Mouse (Mus musculus): ENCODE results near the gene Tasp1. TPM values are rescaled to one million over a fixed set of nuclear protein-coding genes. Genes with fewer than 3 reads are reported as not detected.
"Not testable (repeated sequence)": the region's sequence is repeated elsewhere in the genome, so short reads cannot be mapped to it uniquely, and the experiment has no call there.

The Tasp1 gene
- total and polyA plus RNA-seq, 3 experiments = 17.0 to 31.5 TPM; not detected in 1

DNA sequence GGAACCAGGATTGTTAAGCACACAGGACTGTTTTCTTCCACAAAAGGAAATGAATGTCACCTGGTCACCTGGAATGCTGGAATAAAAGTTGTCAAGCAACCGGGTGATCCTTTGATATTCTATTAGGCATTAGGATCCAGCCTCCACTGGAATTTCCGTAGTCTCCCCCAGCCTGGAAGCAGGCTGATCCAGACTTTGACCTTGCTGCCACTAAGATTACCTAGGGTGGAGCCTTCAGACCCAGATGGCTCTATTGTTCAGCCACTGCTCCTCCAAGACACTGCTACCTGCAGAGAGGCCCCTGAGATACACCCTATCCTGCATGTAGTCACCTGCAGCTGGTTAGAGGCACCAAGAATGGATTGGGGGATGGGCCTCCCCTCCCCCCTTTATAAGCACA is 192.8 kb downstream of the Tasp1 start:
- TF ChIP-seq BHLHE40 (IDR thresholded peaks at IDR 0.05; ENCODE audit: borderline replicate concordance, low read depth, low read length) = no peak
- TF ChIP-seq MXI1 (IDR thresholded peaks at IDR 0.05; ENCODE audit: low read depth, low read length) = no peak
- no peak for TF ChIP-seq USF1 (IDR thresholded peaks at IDR 0.05; ENCODE audit: low read depth, low read length)
- no peak for TF ChIP-seq HCFC1 (IDR thresholded peaks at IDR 0.05; ENCODE audit: low read depth, low read length)
- no peak for TF ChIP-seq RAD21 (IDR thresholded peaks at IDR 0.05; ENCODE audit: low read depth, low read length)
- no peak for TF ChIP-seq TCF12 (IDR thresholded peaks at IDR 0.05; ENCODE audit: low read depth, low read length)
- TF ChIP-seq ELF1 (IDR thresholded peaks at IDR 0.05; ENCODE audit: low read depth, low read length) = no peak
- Histone ChIP-seq H3K9me3 (replicated peaks; ENCODE audit: insufficient read depth, low read length) (no peaks in the 10 kb centered on the region), H3K79me2 (ENCODE audit: control insufficient read depth, insufficient read depth, low read length, poor library complexity) (no peaks in the 10 kb centered on the region), H3K9ac (ENCODE audit: control insufficient read depth, low read depth, low read length, poor library complexity, severe bottlenecking) (no peak overlapping the region), H3K27me3 (ENCODE audit: control insufficient read depth in 1 of 2, insufficient read depth in 2 of 2, low read length in 2 of 2) (no peaks in the 10 kb centered on the region), H3K4me1 (ENCODE audit: control insufficient read depth in 1 of 2, insufficient read depth in 2 of 2, low read length in 2 of 2) (no peaks in the 10 kb centered on the region), H3K4me3 (ENCODE audit: control insufficient read depth in 1 of 2, insufficient read depth in 1 of 2, low read depth in 2 of 2, low read length in 2 of 2) (no peak overlapping the region), H3K27ac (ENCODE audit: control insufficient read depth, low read depth, low read length) (no peak overlapping the region), H3K36me3 (ENCODE audit: control insufficient read depth in 1 of 2, insufficient read depth in 2 of 2, low read length in 2 of 2) (no peaks in the 10 kb centered on the region; a peak in 1 of 4 replicates)
- no peak for DNase-seq (ENCODE audit: low read depth, low spot score)

DNA sequence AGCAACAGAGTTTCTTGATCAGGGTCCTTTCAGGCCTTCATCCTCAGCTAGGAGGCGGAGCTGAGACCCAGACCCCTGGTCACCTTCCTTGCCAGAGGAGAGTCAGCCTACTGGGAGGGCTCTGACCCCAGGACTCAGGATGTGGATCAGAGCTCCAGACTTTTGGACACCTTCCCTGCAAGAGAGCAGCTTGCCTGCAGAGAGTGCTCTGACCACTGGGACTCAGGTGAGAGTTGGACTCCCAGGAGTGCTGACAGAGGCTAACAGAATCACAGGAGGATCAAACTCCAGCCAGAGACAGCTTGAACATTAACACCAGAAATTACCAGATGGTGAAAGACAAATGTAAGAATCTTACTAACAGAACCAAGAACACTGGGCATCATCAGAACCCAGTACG is 197.5 kb downstream of the Tasp1 start:
- not testable (repeated sequence) for H3K27me3 ChIP-seq (ENCODE audit: control insufficient read depth in 1 of 2, insufficient read depth in 2 of 2, low read length in 2 of 2); H3K9me3 ChIP-seq (replicated peaks; ENCODE audit: insufficient read depth, low read length); H3K4me1 ChIP-seq (ENCODE audit: control insufficient read depth in 1 of 2, insufficient read depth in 2 of 2, low read length in 2 of 2); DNase-seq (ENCODE audit: low read depth, low spot score); H3K27ac ChIP-seq (ENCODE audit: control insufficient read depth, low read depth, low read length); H3K4me3 ChIP-seq (ENCODE audit: control insufficient read depth in 1 of 2, insufficient read depth in 1 of 2, low read depth in 2 of 2, low read length in 2 of 2); H3K79me2 ChIP-seq (ENCODE audit: control insufficient read depth, insufficient read depth, low read length, poor library complexity); H3K36me3 ChIP-seq (ENCODE audit: control insufficient read depth in 1 of 2, insufficient read depth in 2 of 2, low read length in 2 of 2); H3K9ac ChIP-seq (ENCODE audit: control insufficient read depth, low read depth, low read length, poor library complexity, severe bottlenecking)

DNA sequence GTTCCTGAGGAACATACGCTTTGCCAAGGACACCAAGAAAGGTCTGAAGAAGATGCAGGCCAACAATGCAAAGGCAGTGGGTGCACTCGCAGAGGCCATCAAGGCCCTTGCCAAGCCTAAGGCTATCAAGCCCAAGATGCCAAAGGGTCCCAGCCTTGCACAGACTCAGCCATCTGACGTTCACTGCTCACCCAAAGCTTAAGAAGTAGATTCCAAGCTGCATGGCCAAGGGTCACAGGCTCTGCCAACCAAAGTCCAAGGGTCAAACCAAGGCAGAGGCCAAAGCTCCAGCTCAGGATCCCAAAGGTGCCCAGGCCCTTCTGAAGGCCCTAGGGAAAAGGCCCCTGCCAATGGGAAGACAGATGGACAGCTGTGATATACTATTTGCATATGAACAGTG is 203.2 kb downstream of the Tasp1 start:
- not testable (repeated sequence) for H3K4me3 ChIP-seq (ENCODE audit: control insufficient read depth in 1 of 2, insufficient read depth in 1 of 2, low read depth in 2 of 2, low read length in 2 of 2); DNase-seq (ENCODE audit: low read depth, low spot score); H3K27me3 ChIP-seq (ENCODE audit: control insufficient read depth in 1 of 2, insufficient read depth in 2 of 2, low read length in 2 of 2); H3K36me3 ChIP-seq (ENCODE audit: control insufficient read depth in 1 of 2, insufficient read depth in 2 of 2, low read length in 2 of 2); H3K4me1 ChIP-seq (ENCODE audit: control insufficient read depth in 1 of 2, insufficient read depth in 2 of 2, low read length in 2 of 2); H3K27ac ChIP-seq (ENCODE audit: control insufficient read depth, low read depth, low read length); H3K9ac ChIP-seq (ENCODE audit: control insufficient read depth, low read depth, low read length, poor library complexity, severe bottlenecking); H3K79me2 ChIP-seq (ENCODE audit: control insufficient read depth, insufficient read depth, low read length, poor library complexity); H3K9me3 ChIP-seq (replicated peaks; ENCODE audit: insufficient read depth, low read length)

DNA sequence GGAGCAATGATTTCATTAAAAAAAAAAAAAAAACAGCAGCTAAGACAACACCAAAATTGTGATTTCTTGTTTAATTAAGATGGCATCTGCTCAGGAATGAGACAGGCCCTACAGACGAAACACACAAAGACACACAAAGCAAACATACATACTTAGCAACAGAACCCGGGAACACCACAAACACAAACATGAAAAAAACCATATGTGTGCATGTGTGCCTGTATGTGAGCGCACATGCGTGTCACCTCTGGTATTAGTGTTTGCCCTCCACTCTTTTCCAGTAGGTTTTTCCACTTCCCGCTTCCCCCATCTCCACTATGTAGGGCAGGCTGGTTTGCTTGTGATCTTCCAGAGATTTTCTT is 206.5 kb downstream of the Tasp1 start:
- H3K9ac ChIP-seq (ENCODE audit: control insufficient read depth, low read depth, low read length, poor library complexity, severe bottlenecking) = no peak overlapping the region
- no peak for DNase-seq (ENCODE audit: low read depth, low spot score)
- H3K36me3 ChIP-seq (ENCODE audit: control insufficient read depth in 1 of 2, insufficient read depth in 2 of 2, low read length in 2 of 2) = peaks cover 0 to 5% of the 10 kb centered on the region in 2 experiments; a peak in 1 of 4 replicates
- no peak overlapping the region for H3K27ac ChIP-seq (ENCODE audit: control insufficient read depth, low read depth, low read length)
- H3K27me3 ChIP-seq (ENCODE audit: control insufficient read depth in 1 of 2, insufficient read depth in 2 of 2, low read length in 2 of 2) = no peaks in the 10 kb centered on the region
- TF ChIP-seq POLR2A (IDR thresholded peaks at IDR 0.05; ENCODE audit: control insufficient read depth in 1 of 2, insufficient read depth in 1 of 2, low read depth in 1 of 2, low read length in 2 of 2, poor library complexity in 1 of 2) (no peak), RAD21 (IDR thresholded peaks at IDR 0.05; ENCODE audit: low read depth, low read length) (no peak), CHD1 (IDR thresholded peaks at IDR 0.05; ENCODE audit: low read depth, low read length) (no peak), TAL1 (IDR thresholded peaks at IDR 0.05; ENCODE audit: low read length) (no peak), SMC3 (IDR thresholded peaks at IDR 0.05; ENCODE audit: low read depth, low read length) (no peak), GATA1 (IDR thresholded peaks at IDR 0.05; ENCODE audit: low read depth, low read length) (no peak), JUND (IDR thresholded peaks at IDR 0.05; ENCODE audit: low read depth, low read length) (no peak), TBP (IDR thresholded peaks at IDR 0.05; ENCODE audit: low read depth, low read length) (no peak), USF1 (IDR thresholded peaks at IDR 0.05; ENCODE audit: low read depth, low read length) (no peak), ZKSCAN1 (IDR thresholded peaks at IDR 0.05; ENCODE audit: low read depth, low read length) (no peak), BHLHE40 (IDR thresholded peaks at IDR 0.05; ENCODE audit: borderline replicate concordance, low read depth, low read length) (no peak), MXI1 (IDR thresholded peaks at IDR 0.05; ENCODE audit: low read depth, low read length) (no peak), EP300 (IDR thresholded peaks at IDR 0.05; ENCODE audit: low read depth in 1 of 2, low read length in 2 of 2) (no peak), ETS1 (IDR thresholded peaks at IDR 0.05; ENCODE audit: low read depth, low read length) (no peak), E2F4 (IDR thresholded peaks at IDR 0.05; ENCODE audit: borderline replicate concordance, low read depth, low read length) (no peak)
- H3K4me1 ChIP-seq (ENCODE audit: control insufficient read depth in 1 of 2, insufficient read depth in 2 of 2, low read length in 2 of 2) = no peaks in the 10 kb centered on the region
- no peaks in the 10 kb centered on the region for H3K9me3 ChIP-seq (replicated peaks; ENCODE audit: insufficient read depth, low read length)
- no peaks in the 10 kb centered on the region for H3K79me2 ChIP-seq (ENCODE audit: control insufficient read depth, insufficient read depth, low read length, poor library complexity)
- H3K4me3 ChIP-seq (ENCODE audit: control insufficient read depth in 1 of 2, insufficient read depth in 1 of 2, low read depth in 2 of 2, low read length in 2 of 2) = no peak overlapping the region
